ENCODE assay signal across 27 mouse cellular contexts in the genomic region with DNA sequence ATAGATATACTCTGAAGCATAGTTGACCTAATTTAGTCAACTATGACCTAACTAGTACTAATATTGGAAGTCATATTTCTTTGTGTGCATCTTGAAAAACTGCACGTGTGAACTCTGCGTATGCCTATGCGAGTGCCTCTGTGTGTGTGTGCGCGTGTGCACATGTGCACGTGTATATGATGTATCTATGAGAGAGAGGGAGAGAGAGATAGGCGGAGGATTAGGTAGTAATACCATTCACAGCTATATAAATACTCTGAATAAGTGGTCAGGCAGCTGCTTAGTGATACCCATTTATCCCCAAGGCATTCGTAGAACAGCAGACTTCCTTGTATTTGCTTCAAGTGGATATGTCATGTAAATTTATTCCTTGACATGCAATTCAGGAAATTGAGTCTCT.
"Had no signal": no experiment of that assay in that cellular context is flagged by ENCODE, and none has a peak within 500 bp of the region (broad histone marks: within the 10 kb centered on the region; RNA-seq: fewer than 3 reads in every experiment).

No protein-coding gene starts in this region.

- H3K4me2 ChIP-seq: embryonic facial prominence, embryonic 12.5 days; embryonic facial prominence, embryonic 13.5 days; embryonic facial prominence, embryonic 15.5 days; forebrain, embryonic 12.5 days; forebrain, embryonic 13.5 days; forebrain, embryonic 15.5 days had no signal

- H3K4me3 ChIP-seq: embryonic facial prominence, embryonic 10.5 days; embryonic facial prominence, embryonic 12.5 days; embryonic facial prominence, embryonic 13.5 days; embryonic facial prominence, embryonic 15.5 days; erythroblast, embryonic 14.5 days; forebrain, embryonic 10.5 days; forebrain, embryonic 12.5 days; forebrain, embryonic 13.5 days; forebrain, embryonic 15.5 days; gastrocnemius, adult 2 months; heart, adult 2 months had no signal

- H3K4me1 ChIP-seq: embryonic facial prominence, embryonic 10.5 days; embryonic facial prominence, embryonic 12.5 days; embryonic facial prominence, embryonic 13.5 days; embryonic facial prominence, embryonic 15.5 days; forebrain, embryonic 10.5 days; forebrain, embryonic 12.5 days; forebrain, embryonic 13.5 days; forebrain, embryonic 15.5 days had no signal

- ATAC-seq: forebrain, embryonic 13.5 days; forebrain, embryonic 14.5 days; forebrain, embryonic 15.5 days; forebrain, embryonic 16.5 days; forebrain, postnatal 0 days had no signal

- H3K9me3 ChIP-seq: embryonic facial prominence, embryonic 10.5 days; embryonic facial prominence, embryonic 12.5 days; embryonic facial prominence, embryonic 13.5 days; embryonic facial prominence, embryonic 15.5 days; forebrain, embryonic 10.5 days; forebrain, embryonic 12.5 days; forebrain, embryonic 13.5 days; forebrain, embryonic 15.5 days had no signal

- H3K27ac ChIP-seq: embryonic facial prominence, embryonic 10.5 days; embryonic facial prominence, embryonic 12.5 days; embryonic facial prominence, embryonic 13.5 days; embryonic facial prominence, embryonic 15.5 days; forebrain, embryonic 10.5 days; forebrain, embryonic 12.5 days; forebrain, embryonic 13.5 days; forebrain, embryonic 15.5 days; gastrocnemius, adult 2 months; heart, adult 2 months had no signal

- H3K27me3 ChIP-seq: embryonic facial prominence, embryonic 12.5 days; embryonic facial prominence, embryonic 13.5 days; embryonic facial prominence, embryonic 15.5 days; forebrain, embryonic 12.5 days; forebrain, embryonic 13.5 days; forebrain, embryonic 15.5 days had no signal

- DNase-seq: cerebellum, adult 2 months; cerebellum, adult 8-10 months; cerebellum, adult 9-10 months; cerebellum, adult 9-11 months; cerebellum, postnatal 10 days; cerebellum, postnatal 14 days; cerebellum, postnatal 25 days; cerebellum, postnatal 36 days; forebrain, postnatal 0 days; gastrocnemius, adult 2 months; gastrocnemius, postnatal 10 days; gastrocnemius, postnatal 14 days; gastrocnemius, postnatal 36 days; heart, adult 11 months; heart, adult 18-20 months; heart, adult 2 months had no signal

- H3K36me3 ChIP-seq: embryonic facial prominence, embryonic 10.5 days; embryonic facial prominence, embryonic 12.5 days; embryonic facial prominence, embryonic 13.5 days; embryonic facial prominence, embryonic 15.5 days; forebrain, embryonic 10.5 days; forebrain, embryonic 12.5 days; forebrain, embryonic 15.5 days had no signal

- H3K9ac ChIP-seq: embryonic facial prominence, embryonic 12.5 days; embryonic facial prominence, embryonic 13.5 days; embryonic facial prominence, embryonic 15.5 days; forebrain, embryonic 12.5 days; forebrain, embryonic 13.5 days; forebrain, embryonic 15.5 days; forebrain, postnatal 0 days had no signal
